Mouse (Mus musculus): ENCODE measurements around the gene Fadd.

- TF ChIP-seq MAX (IDR thresholded peaks at IDR 0.05; ENCODE audit: low read depth) (no peak), POLR2A (IDR thresholded peaks at IDR 0.05; ENCODE audit: insufficient read length, low read depth) (no peak), MYOD1 (IDR thresholded peaks at IDR 0.05; ENCODE audit: control insufficient read depth in 1 of 3, insufficient read length in 2 of 3, low read depth in 2 of 3) (peak in 2 of 3 experiments; percentile 57 to 63), POLR2AphosphoS2 (IDR thresholded peaks at IDR 0.05; ENCODE audit: insufficient read length, low read depth) (no peak)
Observed at GRCm38 (mm10) chr7:144545231-144545630, 37.0 kb downstream of the Fadd start.
